Mouse (Mus musculus) adrenal gland, postnatal 4 days (tissue): Measurements from ENCODE around the gene Lce3b. TPM values are rescaled to one million over a fixed set of nuclear protein-coding genes. Genes with fewer than 3 reads are reported as not detected.

Source experiments
- DNase-seq, 2 experiments: peaks; one replicate each; pipeline ENCODE4 v3.0.0; 2021 to 2022; ENCODE audit warnings: low spot score in 2 of 2, mixed read lengths in 2 of 2
- long read RNA-seq, 2 experiments: library from polyadenylated mRNA; stranded (forward); transcript quantifications; one replicate each; pipeline ENCODE4 v2.0.0; 2021
- total RNA-seq, 2 experiments: library from RNA; stranded (reverse); gene quantifications; 2 replicates each; pipeline ENCODE4 v1.2.3; 2021

Gene Lce3b
- not detected for total RNA-seq
- long read RNA-seq, experiment 1 = 0 reads
- long read RNA-seq, experiment 2 = 0 reads

DNA sequence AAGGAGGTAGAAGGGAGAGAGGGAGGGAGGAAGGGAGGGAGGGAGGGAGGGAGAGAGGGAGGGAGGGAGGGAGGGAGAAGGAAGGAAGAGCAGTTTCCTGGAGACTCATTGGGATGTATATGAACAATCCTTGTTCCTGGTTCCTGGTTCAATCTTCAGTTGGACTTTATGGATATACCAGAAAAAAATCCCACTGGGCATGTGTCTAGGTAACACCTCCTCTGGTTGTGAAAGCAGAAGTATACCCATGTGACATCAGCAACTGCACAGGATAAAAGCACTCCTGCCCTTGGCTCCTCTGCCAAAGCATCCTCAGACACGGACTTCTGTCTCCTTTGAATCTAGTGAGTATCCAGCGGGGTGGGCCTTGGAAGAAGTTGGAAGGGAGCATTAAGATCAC is at the start of gene Lce3b:
Gene Lce3b, plus strand, starts transcription at position 301 of the 400 bp plus-strand sequence.
- DNase-seq = no peak

DNA sequence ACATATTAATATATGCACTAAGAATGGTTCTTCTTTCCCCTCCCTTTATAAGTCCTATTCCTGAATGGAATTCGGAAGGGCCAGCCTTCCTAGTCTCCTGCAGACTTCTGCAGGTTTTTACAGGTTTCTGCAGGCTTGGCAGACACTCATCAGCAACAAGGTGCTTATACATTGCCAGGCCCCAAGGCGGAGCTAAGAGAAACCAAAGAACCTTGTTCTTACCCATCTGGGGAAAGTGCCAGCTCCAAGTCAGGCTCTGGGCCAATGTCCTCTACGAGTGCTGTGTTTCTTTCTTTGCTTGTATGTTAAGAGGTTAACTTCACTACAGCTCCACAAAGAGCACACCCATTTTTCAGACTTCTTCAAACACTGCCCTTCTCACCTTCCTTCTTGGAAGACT is 38.7 kb upstream of the Lce3b start:
- DNase-seq = no peak

DNA sequence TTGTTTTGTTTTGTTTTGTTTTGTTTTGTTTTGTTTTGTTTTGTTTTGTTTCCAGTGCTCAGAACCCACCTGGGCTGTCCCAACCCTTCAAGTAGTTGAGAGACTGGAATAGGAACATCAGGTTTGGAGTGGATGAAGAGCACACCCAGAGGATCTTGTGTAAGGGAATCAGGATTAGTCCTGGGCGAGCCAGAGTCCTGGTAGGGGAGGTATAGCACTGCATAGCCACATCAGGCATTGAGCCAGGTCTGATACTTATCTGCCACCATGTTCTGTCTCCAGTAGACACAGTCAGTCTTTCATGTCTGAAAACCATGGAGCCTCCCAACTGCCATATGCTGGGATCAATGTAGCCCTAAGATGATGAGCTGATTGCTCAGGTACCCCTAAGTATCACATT is 38.3 kb upstream of the Lce3b start:
- no peak for DNase-seq

DNA sequence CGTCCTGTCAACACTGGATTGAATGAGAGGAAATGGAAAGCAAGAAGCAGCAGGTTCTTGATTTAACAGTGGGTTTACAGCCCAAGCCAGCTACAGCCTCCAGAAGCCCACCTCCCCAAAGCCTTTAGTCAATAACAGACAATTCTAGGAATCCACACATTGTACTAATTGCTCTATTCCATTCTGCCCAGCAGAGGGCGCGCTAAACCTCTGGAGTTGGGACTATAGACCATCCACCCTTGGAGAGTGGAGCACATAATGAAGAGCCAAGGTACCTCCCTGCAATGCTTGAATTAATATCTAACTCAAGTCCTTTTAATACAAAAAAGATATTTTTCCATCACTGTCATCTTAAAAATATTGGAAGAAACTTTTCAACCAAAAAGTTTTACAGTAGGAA is 29.8 kb upstream of the Lce3b start:
- DNase-seq = no peak

DNA sequence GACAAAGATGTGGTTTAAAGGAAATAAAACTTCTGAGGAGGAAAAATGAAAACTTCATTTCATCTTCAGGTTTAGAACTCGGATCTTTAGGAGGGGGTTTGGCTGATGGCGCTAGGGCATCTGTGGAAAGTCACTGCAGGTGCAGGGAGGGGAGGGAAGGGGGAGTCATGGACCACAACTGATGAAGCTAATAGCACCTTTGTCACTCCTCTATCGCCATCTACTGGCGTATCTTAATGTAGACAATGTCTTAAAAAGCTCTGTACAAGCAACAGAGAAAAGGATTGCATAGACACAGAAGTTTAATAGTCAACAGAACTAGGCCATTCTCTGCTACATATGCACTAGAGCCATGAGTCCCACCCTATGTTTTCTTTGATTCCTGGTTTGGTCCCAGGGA is 29.1 kb upstream of the Lce3b start:
- DNase-seq = no peak

DNA sequence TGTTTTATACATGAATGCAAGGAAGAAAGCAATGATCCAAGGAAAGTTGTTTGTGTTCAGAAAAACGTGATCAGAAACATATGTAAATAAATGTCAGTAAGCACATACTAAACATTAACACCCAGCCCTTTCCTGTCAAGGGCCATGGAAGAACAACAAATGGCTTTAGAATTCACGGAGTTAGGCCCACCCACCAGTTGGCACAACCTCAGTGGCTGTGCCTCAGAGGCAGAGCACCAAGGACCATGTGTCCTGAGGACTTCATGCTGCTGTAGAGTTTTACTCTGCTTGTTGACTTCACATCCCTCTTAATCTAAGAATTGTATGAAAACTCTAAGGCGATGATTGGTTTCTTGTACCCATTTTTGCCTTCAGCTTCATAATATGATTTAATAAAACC is 27.6 kb upstream of the Lce3b start:
- no peak for DNase-seq

DNA sequence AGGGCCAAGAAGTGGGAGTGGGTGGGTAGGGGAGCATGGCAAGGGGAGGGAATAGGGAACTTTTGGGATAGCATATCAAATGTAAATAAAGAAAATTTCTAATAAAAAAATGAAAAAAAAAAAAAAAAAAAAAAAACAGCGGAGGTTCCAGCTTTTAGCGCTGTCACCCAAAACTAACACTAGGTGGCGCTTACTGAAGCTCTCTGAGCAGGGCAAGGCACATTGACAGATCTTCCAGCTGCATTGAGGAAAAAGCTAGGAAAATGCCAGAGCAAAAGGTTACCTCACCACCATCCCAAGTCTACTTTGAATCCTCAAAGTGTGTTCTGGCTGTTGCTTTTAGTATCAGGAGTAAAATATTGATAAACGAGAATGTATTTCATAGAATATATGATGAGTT is 25.2 kb upstream of the Lce3b start:
- DNase-seq = no peak

DNA sequence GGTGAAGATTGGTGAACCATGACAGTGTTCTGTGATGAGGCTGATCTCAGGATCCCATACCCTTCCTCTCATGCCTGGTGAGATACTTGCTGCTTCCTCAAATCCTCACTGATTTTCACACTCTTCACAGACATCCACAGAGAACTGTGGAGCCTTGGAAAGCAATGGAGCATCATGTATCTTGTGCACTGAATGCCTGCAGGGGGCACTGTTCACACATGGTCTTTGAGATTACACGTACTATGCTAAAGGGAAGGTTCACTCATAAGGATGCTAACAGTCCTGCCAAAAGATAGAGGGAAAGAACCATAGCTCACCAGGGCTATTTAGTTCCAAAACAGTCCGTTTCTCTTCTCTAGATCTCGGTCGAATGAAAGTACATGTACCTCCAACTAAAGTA is 12.4 kb upstream of the Lce3b start:
- DNase-seq = no peak

DNA sequence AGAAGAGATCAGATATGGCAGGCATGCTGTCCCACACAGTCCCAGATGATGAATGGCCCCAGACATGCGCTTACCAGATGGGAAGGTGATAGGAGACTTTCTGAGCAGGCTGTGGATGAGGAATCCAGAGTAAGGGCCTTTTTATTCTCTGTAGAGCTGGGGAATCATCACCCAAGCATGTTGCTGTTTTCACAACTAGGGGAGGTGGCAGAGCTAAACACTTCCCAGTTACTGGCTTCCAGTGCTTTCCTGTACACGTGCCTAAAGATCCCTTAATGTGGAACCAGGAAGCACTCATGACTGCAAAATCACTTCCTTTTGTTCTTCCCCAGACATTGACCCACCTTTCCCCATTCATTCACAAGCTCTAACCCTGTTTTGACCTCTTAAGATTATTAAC is 6.6 kb upstream of the Lce3b start, which contains the start of gene Lce3a:
Gene Lce3a, minus strand, starts transcription at position 101 of the 400 bp plus-strand sequence.
- DNase-seq = no peak

DNA sequence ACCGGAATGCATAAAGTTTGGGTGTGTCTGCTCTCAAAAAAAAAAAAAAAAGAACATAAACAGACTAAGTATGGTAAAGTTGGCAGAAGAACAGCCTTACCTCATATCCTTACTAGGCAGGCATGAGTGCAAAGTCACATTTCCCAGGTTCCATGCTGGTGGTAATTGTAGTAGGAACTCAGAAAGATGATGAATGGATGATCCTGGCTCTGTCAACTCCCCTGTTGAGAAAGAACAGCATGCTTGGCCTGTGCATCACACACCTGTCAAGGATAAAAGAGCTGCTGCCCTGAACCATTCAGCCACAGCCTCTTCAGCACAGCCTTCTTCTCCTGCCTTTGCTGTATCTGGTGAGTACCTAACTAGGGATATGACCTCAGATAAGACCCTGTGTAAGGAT is 11.4 kb downstream of the Lce3b start, which contains the start of gene Lce3c:
Gene Lce3c, plus strand, starts transcription at position 301 of the 400 bp plus-strand sequence.
- no peak for DNase-seq

DNA sequence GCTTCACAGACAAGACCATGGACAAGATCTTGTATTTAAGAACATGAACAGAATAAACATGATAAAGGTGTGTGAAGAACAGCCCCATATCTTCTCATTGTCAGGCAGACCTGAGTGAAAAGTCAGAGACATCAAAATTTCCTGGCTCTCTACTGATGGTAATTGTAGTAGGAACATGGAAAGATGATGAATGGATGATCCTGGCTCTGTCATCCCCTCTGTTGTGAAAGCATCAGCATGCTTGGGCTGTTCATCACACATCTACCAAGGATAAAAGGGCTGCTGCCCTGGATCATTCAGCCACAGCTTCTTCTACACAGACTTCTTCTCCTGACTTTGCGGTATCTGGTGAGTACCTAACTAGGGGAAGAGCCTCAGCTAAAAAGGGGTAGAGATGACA is 24.3 kb downstream of the Lce3b start, which contains the start of gene Lce3d:
Gene Lce3d, plus strand, starts transcription at position 301 of the 400 bp plus-strand sequence.
- DNase-seq = no peak

DNA sequence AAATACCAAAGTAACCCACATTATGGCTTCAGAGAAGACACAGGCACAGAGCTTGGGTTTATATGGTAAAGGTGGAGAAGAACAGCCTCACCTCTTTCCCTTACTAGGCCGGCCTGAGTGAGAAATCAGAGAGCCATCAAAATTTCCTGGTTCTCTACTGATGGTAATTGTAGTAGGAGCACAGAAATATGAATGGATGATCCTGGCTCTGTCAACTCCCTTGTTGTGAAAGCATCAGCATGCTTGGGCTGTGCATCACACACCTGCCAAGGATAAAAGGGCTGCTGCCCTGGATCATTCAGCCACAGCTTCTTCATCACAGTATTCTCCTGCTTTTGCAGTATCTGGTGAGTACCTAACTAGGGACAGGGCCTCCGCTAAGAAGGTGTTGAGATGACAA is 34.0 kb downstream of the Lce3b start, which contains the start of gene Lce3e:
Gene Lce3e, plus strand, starts transcription at position 301 of the 400 bp plus-strand sequence.
- DNase-seq = no peak

DNA sequence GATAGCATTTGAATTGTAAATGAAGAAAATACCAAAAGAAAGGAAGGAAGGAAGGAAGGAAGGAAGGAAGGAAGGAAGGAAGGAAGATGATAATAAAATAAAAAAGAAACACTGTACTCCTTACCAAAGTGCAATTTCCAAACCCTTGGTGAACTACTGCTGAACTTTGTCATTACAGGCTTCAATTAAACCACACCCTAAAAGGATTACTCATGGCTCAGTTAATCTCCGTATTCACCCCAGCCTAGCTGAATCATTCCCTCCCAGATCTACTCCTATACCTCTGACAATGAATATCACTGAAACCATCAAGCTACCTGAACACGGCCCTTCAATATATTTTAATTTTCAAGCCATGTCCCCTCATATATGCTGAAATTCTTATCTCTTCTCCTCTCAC is 45.7 kb downstream of the Lce3b start:
- DNase-seq = no peak

Other genes starting within 250 kb of the Lce3b start
- not detected for gene Lce1d, start 245.8 kb upstream of the Lce3b start, total RNA-seq
- not detected for gene Lce1e, start 223.9 kb upstream of the Lce3b start, total RNA-seq
- not detected for gene Lce1f, start 212.6 kb upstream of the Lce3b start, total RNA-seq
- gene Gm38119, start 193.9 kb upstream of the Lce3b start, total RNA-seq = not detected
- gene Lce1g, start 180.6 kb upstream of the Lce3b start, total RNA-seq = not detected
- not detected for gene Lce1h, start 167.9 kb upstream of the Lce3b start, total RNA-seq
- gene Lce1i, start 154.1 kb upstream of the Lce3b start, total RNA-seq = not detected
- not detected for gene Lce1j, start 142.5 kb upstream of the Lce3b start, total RNA-seq
- not detected for gene Lce1k, start 125.1 kb upstream of the Lce3b start, total RNA-seq
- not detected for gene Kprp, start 105.7 kb upstream of the Lce3b start, total RNA-seq
- gene Lce1l, start 81.7 kb upstream of the Lce3b start, total RNA-seq = not detected
- gene 2310050C09Rik, start 62.8 kb upstream of the Lce3b start, total RNA-seq = not detected
- not detected for gene Lce3a, start 6.7 kb upstream of the Lce3b start, total RNA-seq
- not detected for gene Lce3c, start 11.5 kb downstream of the Lce3b start, total RNA-seq
- gene Lce3d, start 24.4 kb downstream of the Lce3b start, total RNA-seq = not detected
- not detected for gene Lce3e, start 34.1 kb downstream of the Lce3b start, total RNA-seq
- not detected for gene Lce3f, start 59.2 kb downstream of the Lce3b start, total RNA-seq
- not detected for gene Crct1, start 82.7 kb downstream of the Lce3b start, total RNA-seq
- gene Lce1m, start 86.1 kb downstream of the Lce3b start, total RNA-seq = not detected
- gene Gm4858, start 135.8 kb downstream of the Lce3b start, total RNA-seq = not detected
- gene Crnn, start 211.8 kb downstream of the Lce3b start, total RNA-seq = not detected